Mouse (Mus musculus): ENCODE measurements around the gene Srpr.

The Srpr gene

GRCm38 (mm10) chr9:35199772-35200471 lies at the start of gene Srpr, which contains the start of gene Tirap:
Srpr (plus strand) TSS chr9:35200175.
Tirap (minus strand) TSS chr9:35200291.
- peak; percentile 97 for DNase-seq

GRCm38 (mm10) chr9:35152923-35153322 lies 47.1 kb upstream of the Srpr start:
- no peak for DNase-seq

GRCm38 (mm10) chr9:35156002-35156710 lies 43.8 kb upstream of the Srpr start:
- DNase-seq, result peak in 1 of 2 experiments; percentile 31

GRCm38 (mm10) chr9:35156862-35157261 lies 43.1 kb upstream of the Srpr start:
- no peak for DNase-seq

GRCm38 (mm10) chr9:35158477-35158876 lies 41.5 kb upstream of the Srpr start:
- DNase-seq, result no peak

- no peak for DNase-seq
These were observed 39.3 kb upstream of the Srpr start for GRCm38 (mm10) chr9:35160662-35161061.

- DNase-seq, result no peak
These were observed 38.3 kb upstream of the Srpr start for GRCm38 (mm10) chr9:35161721-35162120.

GRCm38 (mm10) chr9:35163011-35163690 lies 36.8 kb upstream of the Srpr start:
- peak; percentile 95 to 98 for DNase-seq

- no peak for DNase-seq
These were observed 35.7 kb upstream of the Srpr start for GRCm38 (mm10) chr9:35164142-35164874.

GRCm38 (mm10) chr9:35166144-35166797 lies 33.7 kb upstream of the Srpr start:
- DNase-seq, result peak; percentile 51 to 73

GRCm38 (mm10) chr9:35166798-35167635 lies 33.0 kb upstream of the Srpr start:
- DNase-seq, result no peak

GRCm38 (mm10) chr9:35170071-35170470 lies 29.9 kb upstream of the Srpr start:
- no peak for DNase-seq

- DNase-seq, result no peak
These were observed 26.6 kb upstream of the Srpr start for GRCm38 (mm10) chr9:35173331-35173730.

GRCm38 (mm10) chr9:35175251-35176123 lies 24.5 kb upstream of the Srpr start, which contains the start of gene Dcps:
Dcps (minus strand) TSS chr9:35176061.
- DNase-seq, result peak; percentile 95 to 98

- DNase-seq, result no peak
These were observed 23.8 kb upstream of the Srpr start for GRCm38 (mm10) chr9:35176124-35176659.

GRCm38 (mm10) chr9:35182832-35183231 lies 17.1 kb upstream of the Srpr start:
- DNase-seq, result no peak

- DNase-seq, result no peak
These were observed 16.6 kb upstream of the Srpr start for GRCm38 (mm10) chr9:35183359-35183758.

GRCm38 (mm10) chr9:35186430-35186829 lies 13.5 kb upstream of the Srpr start:
- no peak for DNase-seq

GRCm38 (mm10) chr9:35187351-35187903 lies 12.5 kb upstream of the Srpr start:
- DNase-seq, result no peak

GRCm38 (mm10) chr9:35188700-35189099 lies 11.3 kb upstream of the Srpr start:
- peak; percentile 83 to 84 for DNase-seq

Measured in cerebellum, postnatal 10 days (tissue).